Mouse (Mus musculus) erythroblast, embryonic 14.5 days (primary cell): ENCODE measurements around the gene Kif5a.

Experiments used
- GATA1 ChIP-seq: IDR thresholded peaks from 2 replicates; pipeline ENCODE4 v1.6.1; 2012; ENCODE audit warnings: low read length, inconsistent platforms, mixed read lengths
- TAL1 ChIP-seq: IDR thresholded peaks from 3 replicates; pipeline ENCODE4 v1.6.1; 2012; ENCODE audit warnings: low read length, inconsistent platforms, mixed read lengths

DNA sequence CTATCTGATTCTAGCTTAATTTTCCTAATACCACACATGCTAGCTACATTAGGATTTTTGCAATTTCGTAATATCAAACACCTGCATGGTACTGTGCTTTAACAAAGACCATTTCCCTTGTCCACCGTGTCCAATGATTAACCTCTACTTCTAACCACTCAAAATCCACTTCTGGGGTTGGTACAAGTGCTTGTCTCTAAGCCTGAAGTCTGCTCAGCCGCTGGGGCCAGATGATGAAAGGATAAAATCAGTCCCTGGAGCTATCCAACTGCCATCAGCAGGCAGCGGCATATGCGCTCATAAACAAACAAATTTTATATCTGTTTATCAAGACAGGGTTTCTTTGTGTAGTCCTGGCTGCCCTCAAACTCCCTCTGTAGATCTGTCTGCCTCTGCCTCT, 58.6 kb downstream of the Kif5a start:
- no peak for TF ChIP-seq GATA1
- no peak for TF ChIP-seq TAL1
